Mouse (Mus musculus): ENCODE measurements at regions not wholly inside any gene's neighbourhood (a gene's known extent, or its start where the extent isn't known, plus 50 kb on each side); places are given as distances from the start of the nearest gene placed in this dataset.

DNA sequence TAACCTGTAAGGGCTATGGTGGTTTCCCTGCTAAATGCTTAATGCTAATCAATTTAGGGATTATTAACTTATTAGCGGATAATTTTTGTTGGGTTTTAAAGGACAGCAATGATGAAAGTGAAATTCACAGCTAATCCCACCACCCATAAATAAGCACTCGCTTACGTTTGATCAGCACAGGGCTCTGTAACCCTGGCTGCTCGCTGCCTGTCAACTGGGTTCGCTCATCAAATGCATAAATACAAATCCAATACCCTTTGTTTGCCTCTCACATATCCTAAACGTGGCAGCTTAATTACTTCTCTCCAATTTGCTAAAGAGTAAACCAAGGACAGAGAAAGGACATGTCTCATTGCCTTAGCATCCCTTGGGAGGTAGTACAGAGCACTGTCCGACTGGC is 187.5 kb upstream of the Plcz1 start:
- no peak for ATAC-seq (replicated peaks; ENCODE audit: low FRiP score, low TSS enrichment, low read depth)
- WGBS: 70% methylated on average over 7 of the region's 7 CpGs
- Histone ChIP-seq H3K27ac (ENCODE audit: low read depth) (no peak overlapping the region), H3K4me3 (ENCODE audit: low read depth, low read length) (no peak overlapping the region), H3K36me3 (ENCODE audit: control insufficient read depth, insufficient read depth, low read length) (no peaks in the 10 kb centered on the region), H3K9me3 (ENCODE audit: control insufficient read depth, low read length) (no peaks in the 10 kb centered on the region; the same call in 1 of the 2 replicates), H3K4me1 (replicated peaks; ENCODE audit: control insufficient read depth, insufficient read depth, low read length) (0 out of 2 replicates have a peak, but pooled peaks cover 3% of the 10 kb centered on the region), H3K9ac (ENCODE audit: low read length) (no peak overlapping the region), H3K4me2 (ENCODE audit: low read length) (no peak overlapping the region), H3K27me3 (replicated peaks; ENCODE audit: control insufficient read depth, insufficient read depth, low read length) (no peaks in the 10 kb centered on the region)
- DNase-seq (ENCODE audit: low spot score): no peak

DNA sequence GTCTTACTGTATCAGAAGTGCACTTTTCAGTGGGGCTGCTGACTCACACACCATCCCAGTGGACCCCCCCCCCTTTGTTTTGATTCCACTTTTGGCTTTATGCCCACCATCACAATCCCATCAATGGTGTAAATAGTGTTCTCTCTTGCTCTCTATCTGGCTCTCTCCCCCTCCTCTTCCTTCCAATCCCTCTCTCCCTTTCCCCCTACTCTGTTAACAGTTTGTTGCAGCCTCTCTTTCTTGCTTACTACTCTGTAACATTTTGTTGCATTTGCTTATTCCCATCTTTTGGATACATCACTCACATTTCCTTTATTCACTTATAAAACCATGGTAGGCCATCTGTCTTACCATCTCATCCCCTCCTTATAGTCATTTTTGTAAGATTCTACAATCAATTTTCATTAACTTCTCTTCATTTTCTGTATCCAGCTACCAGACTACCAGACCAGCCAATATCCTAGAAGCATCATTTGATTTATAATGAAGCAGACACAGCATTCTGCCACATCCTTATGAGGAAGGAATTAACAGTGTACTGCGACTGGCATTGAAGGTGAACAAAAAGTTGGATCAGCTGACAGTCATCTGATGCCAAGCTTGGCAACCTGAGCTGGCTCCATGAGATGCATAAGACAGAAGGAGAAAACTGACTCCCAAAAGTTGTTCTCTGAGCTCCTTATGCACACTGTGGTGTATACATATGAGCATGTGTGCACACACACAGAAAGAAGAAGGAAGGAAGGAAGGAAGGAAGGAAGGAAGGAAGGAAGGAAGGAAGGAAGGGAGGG is 181.5 kb upstream of the Plcz1 start:
- no peak overlapping the region for H3K4me3 ChIP-seq (ENCODE audit: low read depth, low read length)
- WGBS: 75% methylated on average over 1 of the region's 1 CpGs

GRCm38 (mm10) chr6:140221653-140222272 is 180.5 kb upstream of the Plcz1 start:
- H3K9ac ChIP-seq (ENCODE audit: low read length): no peak overlapping the region
- ATAC-seq (replicated peaks; ENCODE audit: low FRiP score, low TSS enrichment, low read depth): no peak; the same call in 1 of the 2 replicates
- H3K27ac ChIP-seq (ENCODE audit: low read depth): no peak overlapping the region
- 50% methylated on average over 5 of the region's 5 CpGs for WGBS
- H3K36me3 ChIP-seq (ENCODE audit: control insufficient read depth, insufficient read depth, low read length): no peaks in the 10 kb centered on the region
- no peaks in the 10 kb centered on the region for H3K4me1 ChIP-seq (replicated peaks; ENCODE audit: control insufficient read depth, insufficient read depth, low read length)
- no peak for DNase-seq (ENCODE audit: low spot score)
- H3K4me3 ChIP-seq (ENCODE audit: low read depth, low read length): no peak overlapping the region
- H3K9me3 ChIP-seq (ENCODE audit: control insufficient read depth, low read length): no peaks in the 10 kb centered on the region; the same call in 1 of the 2 replicates
- no peaks in the 10 kb centered on the region for H3K27me3 ChIP-seq (replicated peaks; ENCODE audit: control insufficient read depth, insufficient read depth, low read length)
- no peak overlapping the region for H3K4me2 ChIP-seq (ENCODE audit: low read length)

More for the DNA sequence above, 181.5 kb upstream of the Plcz1 start:
- no peak overlapping the region for H3K9ac ChIP-seq (ENCODE audit: low read length)
- no peaks in the 10 kb centered on the region for H3K36me3 ChIP-seq (ENCODE audit: control insufficient read depth, insufficient read depth, low read length)
- no peak overlapping the region for H3K4me2 ChIP-seq (ENCODE audit: low read length)
- H3K27ac ChIP-seq (ENCODE audit: low read depth): no peak overlapping the region
- H3K9me3 ChIP-seq (ENCODE audit: control insufficient read depth, low read length): no peaks in the 10 kb centered on the region; the same call in 1 of the 2 replicates
- H3K4me1 ChIP-seq (replicated peaks; ENCODE audit: control insufficient read depth, insufficient read depth, low read length): no peaks in the 10 kb centered on the region
- DNase-seq (ENCODE audit: low spot score) (no peak), ATAC-seq (replicated peaks; ENCODE audit: low FRiP score, low TSS enrichment, low read depth) (no peak)
- no peaks in the 10 kb centered on the region for H3K27me3 ChIP-seq (replicated peaks; ENCODE audit: control insufficient read depth, insufficient read depth, low read length)

- DNase-seq (ENCODE audit: low spot score): no peak
- Histone ChIP-seq H3K9ac (ENCODE audit: low read length) (no peak overlapping the region), H3K4me2 (ENCODE audit: low read length) (no peak overlapping the region), H3K9me3 (ENCODE audit: control insufficient read depth, low read length) (no peaks in the 10 kb centered on the region), H3K4me3 (ENCODE audit: low read depth, low read length) (no peak overlapping the region), H3K36me3 (ENCODE audit: control insufficient read depth, insufficient read depth, low read length) (no peaks in the 10 kb centered on the region), H3K4me1 (replicated peaks; ENCODE audit: control insufficient read depth, insufficient read depth, low read length) (no peaks in the 10 kb centered on the region), H3K27me3 (replicated peaks; ENCODE audit: control insufficient read depth, insufficient read depth, low read length) (no peaks in the 10 kb centered on the region), H3K27ac (ENCODE audit: low read depth) (no peak overlapping the region)
- ATAC-seq (replicated peaks; ENCODE audit: low FRiP score, low TSS enrichment, low read depth): no peak
- 90% methylated on average over 10 of the region's 10 CpGs for WGBS
Measured at GRCm38 (mm10) chr6:140218789-140219188, 177.5 kb upstream of the Plcz1 start.

DNA sequence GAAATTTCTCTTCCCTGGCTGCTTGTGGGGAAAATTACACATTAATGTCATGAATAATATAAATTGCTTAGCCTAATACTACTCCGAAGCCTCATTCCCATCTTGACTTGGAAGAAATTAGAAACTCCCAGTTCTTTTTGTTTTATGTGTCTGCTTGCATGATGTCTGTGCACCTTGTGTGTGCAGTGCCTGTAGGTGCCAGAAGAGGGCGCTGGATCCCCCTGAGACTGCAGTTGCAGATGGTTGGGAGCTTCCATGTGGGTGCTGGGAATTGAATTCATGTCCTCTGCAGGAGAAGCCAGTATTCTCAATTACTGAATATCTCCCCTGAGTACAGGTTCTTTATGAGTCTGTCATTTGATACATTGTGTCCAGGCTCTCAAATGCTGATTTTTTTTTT is 171.1 kb upstream of the Plcz1 start:
- H3K9ac ChIP-seq (ENCODE audit: low read length): no peak overlapping the region
- H3K4me1 ChIP-seq (replicated peaks; ENCODE audit: control insufficient read depth, insufficient read depth, low read length): no peaks in the 10 kb centered on the region; the same call in 1 of the 2 replicates
- no peak overlapping the region for H3K4me3 ChIP-seq (ENCODE audit: low read depth, low read length)
- no peak overlapping the region for H3K27ac ChIP-seq (ENCODE audit: low read depth)
- 71% methylated on average over 2 of the region's 2 CpGs for WGBS
- no peaks in the 10 kb centered on the region for H3K27me3 ChIP-seq (replicated peaks; ENCODE audit: control insufficient read depth, insufficient read depth, low read length)
- H3K4me2 ChIP-seq (ENCODE audit: low read length): no peak overlapping the region
- H3K36me3 ChIP-seq (ENCODE audit: control insufficient read depth, insufficient read depth, low read length): no peaks in the 10 kb centered on the region
- DNase-seq (ENCODE audit: low spot score): no peak
- ATAC-seq (replicated peaks; ENCODE audit: low FRiP score, low TSS enrichment, low read depth): no peak
- no peaks in the 10 kb centered on the region; the same call in 1 of the 2 replicates for H3K9me3 ChIP-seq (ENCODE audit: control insufficient read depth, low read length)

- no peak for DNase-seq (ENCODE audit: low spot score)
- H3K9ac ChIP-seq (ENCODE audit: low read length): no peak overlapping the region
- H3K36me3 ChIP-seq (ENCODE audit: control insufficient read depth, insufficient read depth, low read length): no peaks in the 10 kb centered on the region
- H3K4me1 ChIP-seq (replicated peaks; ENCODE audit: control insufficient read depth, insufficient read depth, low read length): no peaks in the 10 kb centered on the region; the same call in 1 of the 2 replicates
- H3K27ac ChIP-seq (ENCODE audit: low read depth): no peak overlapping the region
- H3K4me3 ChIP-seq (ENCODE audit: low read depth, low read length): no peak overlapping the region
- no peaks in the 10 kb centered on the region for H3K27me3 ChIP-seq (replicated peaks; ENCODE audit: control insufficient read depth, insufficient read depth, low read length)
- 91% methylated on average over 6 of the region's 6 CpGs for WGBS
- no peak for ATAC-seq (replicated peaks; ENCODE audit: low FRiP score, low TSS enrichment, low read depth)
- H3K4me2 ChIP-seq (ENCODE audit: low read length): no peak overlapping the region
- no peaks in the 10 kb centered on the region; the same call in 1 of the 2 replicates for H3K9me3 ChIP-seq (ENCODE audit: control insufficient read depth, low read length)
Measured at GRCm38 (mm10) chr6:140210141-140210540, 168.9 kb upstream of the Plcz1 start.

DNA sequence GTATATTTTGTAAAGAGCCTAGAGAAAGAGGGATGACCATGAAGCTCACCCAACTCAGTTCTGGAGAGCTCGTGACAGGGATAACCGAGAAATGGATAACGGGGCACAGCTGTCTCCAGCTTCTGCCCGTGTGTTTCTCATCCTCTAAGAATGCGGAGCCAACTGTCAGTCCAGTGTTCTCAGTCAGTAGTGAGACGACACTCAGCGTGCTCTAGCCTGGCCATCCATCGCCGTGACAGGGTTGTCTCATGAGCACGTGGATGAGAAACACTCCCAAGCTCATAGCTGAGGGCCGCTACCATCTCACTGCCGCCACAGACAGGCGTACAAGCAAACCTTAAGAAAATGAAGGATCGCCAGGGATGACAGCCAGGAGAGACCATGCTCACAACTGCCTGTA is 167.8 kb upstream of the Plcz1 start:
- Histone ChIP-seq H3K4me1 (replicated peaks; ENCODE audit: control insufficient read depth, insufficient read depth, low read length) (no peaks in the 10 kb centered on the region; the same call in 1 of the 2 replicates), H3K27ac (ENCODE audit: low read depth) (no peak overlapping the region), H3K4me2 (ENCODE audit: low read length) (peak overlapping the region; percentile 11; the same call in 1 of the 2 replicates), H3K27me3 (replicated peaks; ENCODE audit: control insufficient read depth, insufficient read depth, low read length) (no peaks in the 10 kb centered on the region), H3K4me3 (ENCODE audit: low read depth, low read length) (no peak overlapping the region), H3K9ac (ENCODE audit: low read length) (no peak overlapping the region), H3K36me3 (ENCODE audit: control insufficient read depth, insufficient read depth, low read length) (no peaks in the 10 kb centered on the region), H3K9me3 (ENCODE audit: control insufficient read depth, low read length) (no peaks in the 10 kb centered on the region; the same call in 1 of the 2 replicates)
- no peak for DNase-seq (ENCODE audit: low spot score)
- ATAC-seq (replicated peaks; ENCODE audit: low FRiP score, low TSS enrichment, low read depth): 0 out of 2 replicates have a peak, but pooled peaks have one; percentile 53
- WGBS: 49% methylated on average over 14 of the region's 14 CpGs

DNA sequence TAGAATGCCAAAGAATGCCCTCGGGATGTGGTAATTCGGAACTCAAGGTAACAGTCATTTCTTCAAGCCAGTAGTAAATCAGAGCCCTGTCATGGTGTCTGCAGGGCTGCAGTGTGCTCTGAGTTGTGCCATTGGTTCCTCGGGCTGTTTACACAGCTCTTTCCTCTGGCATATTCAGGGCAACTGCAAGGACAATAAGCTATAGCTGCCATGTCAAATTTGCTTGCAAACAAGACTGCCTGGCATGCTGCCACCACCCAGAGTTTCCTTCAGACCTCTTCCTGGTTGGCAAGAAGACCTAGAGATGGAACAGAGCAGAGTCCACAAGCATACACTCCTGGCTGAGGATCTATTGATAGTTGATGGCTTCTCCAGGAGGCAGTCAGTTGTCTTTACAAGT is 167.1 kb upstream of the Plcz1 start:
- H3K9me3 ChIP-seq (ENCODE audit: control insufficient read depth, low read length): no peaks in the 10 kb centered on the region; the same call in 1 of the 2 replicates
- ATAC-seq (replicated peaks; ENCODE audit: low FRiP score, low TSS enrichment, low read depth) (no peak), DNase-seq (ENCODE audit: low spot score) (no peak)
- no peak overlapping the region for H3K9ac ChIP-seq (ENCODE audit: low read length)
- H3K27ac ChIP-seq (ENCODE audit: low read depth): no peak overlapping the region
- H3K27me3 ChIP-seq (replicated peaks; ENCODE audit: control insufficient read depth, insufficient read depth, low read length): no peaks in the 10 kb centered on the region
- no peaks in the 10 kb centered on the region; the same call in 1 of the 2 replicates for H3K4me1 ChIP-seq (replicated peaks; ENCODE audit: control insufficient read depth, insufficient read depth, low read length)
- H3K4me3 ChIP-seq (ENCODE audit: low read depth, low read length): no peak overlapping the region
- WGBS: 82% methylated on average over 3 of the region's 3 CpGs
- H3K4me2 ChIP-seq (ENCODE audit: low read length): no peak overlapping the region
- no peaks in the 10 kb centered on the region for H3K36me3 ChIP-seq (ENCODE audit: control insufficient read depth, insufficient read depth, low read length)
